Mouse (Mus musculus) right cerebral cortex, postnatal 36 days (tissue): ENCODE results near the gene D630003M21Rik.

Experiments used
- DNase-seq, 2 experiments: peaks; one replicate each; pipeline ENCODE4 v3.0.0; 2022; ENCODE audit warnings: low spot score in 2 of 2, mixed read lengths in 1 of 2

Gene D630003M21Rik

GRCm38 (mm10) chr2:158236698-158237097 lies 7.7 kb upstream of the D630003M21Rik start:
- DNase-seq, result no peak

GRCm38 (mm10) chr2:158233106-158233505 lies 4.1 kb upstream of the D630003M21Rik start:
- no peak for DNase-seq

GRCm38 (mm10) chr2:158232414-158232813 lies 3.4 kb upstream of the D630003M21Rik start:
- no peak for DNase-seq

- DNase-seq, result no peak
Measured at GRCm38 (mm10) chr2:158231071-158231470, 2.0 kb upstream of the D630003M21Rik start.

GRCm38 (mm10) chr2:158230617-158231016 lies 1.6 kb upstream of the D630003M21Rik start:
- DNase-seq, result no peak

GRCm38 (mm10) chr2:158229503-158229892 lies 476 bp upstream of the D630003M21Rik start:
- no peak for DNase-seq

- no peak for DNase-seq
Measured at GRCm38 (mm10) chr2:158225301-158225700, 3.7 kb downstream of the D630003M21Rik start.

GRCm38 (mm10) chr2:158223497-158223896 lies 5.5 kb downstream of the D630003M21Rik start:
- no peak for DNase-seq

- no peak for DNase-seq
Measured at GRCm38 (mm10) chr2:158222664-158223063, 6.4 kb downstream of the D630003M21Rik start.

GRCm38 (mm10) chr2:158221446-158222084 lies 7.5 kb downstream of the D630003M21Rik start:
- no peak for DNase-seq

- DNase-seq, result no peak
Measured at GRCm38 (mm10) chr2:158219562-158219961, 9.5 kb downstream of the D630003M21Rik start.

- DNase-seq, result no peak
Measured at GRCm38 (mm10) chr2:158216510-158216909, 12.5 kb downstream of the D630003M21Rik start.

- no peak for DNase-seq
Measured at GRCm38 (mm10) chr2:158215283-158216117, 13.5 kb downstream of the D630003M21Rik start.

GRCm38 (mm10) chr2:158211764-158212471 lies 17.1 kb downstream of the D630003M21Rik start:
- DNase-seq, result no peak

GRCm38 (mm10) chr2:158210958-158211357 lies 18.1 kb downstream of the D630003M21Rik start:
- no peak for DNase-seq

GRCm38 (mm10) chr2:158210503-158210902 lies 18.5 kb downstream of the D630003M21Rik start:
- DNase-seq, result no peak

- no peak for DNase-seq
Measured at GRCm38 (mm10) chr2:158209776-158210175, 19.2 kb downstream of the D630003M21Rik start.

GRCm38 (mm10) chr2:158207848-158208247 lies 21.2 kb downstream of the D630003M21Rik start:
- peak; percentile 33 to 36 for DNase-seq

- DNase-seq, result peak; percentile 23 to 44
Measured at GRCm38 (mm10) chr2:158204114-158204513, 24.9 kb downstream of the D630003M21Rik start.

- DNase-seq, result no peak
Measured at GRCm38 (mm10) chr2:158203686-158204085, 25.3 kb downstream of the D630003M21Rik start.

GRCm38 (mm10) chr2:158199281-158199680 lies 29.7 kb downstream of the D630003M21Rik start:
- DNase-seq, result no peak

GRCm38 (mm10) chr2:158198861-158199260 lies 30.2 kb downstream of the D630003M21Rik start:
- DNase-seq, result no peak
